Mouse (Mus musculus) left cerebral cortex, postnatal 36 days (tissue): ENCODE measurements around the gene Csnk1d. TPM values are rescaled to one million over a fixed set of nuclear protein-coding genes. Genes with fewer than 3 reads are reported as not detected.

Experiments used
- DNase-seq, 2 experiments: peaks; one replicate each; pipeline ENCODE4 v3.0.0; 2021 to 2022; ENCODE audit warnings: low spot score in 2 of 2, mixed read lengths in 1 of 2
- intact Hi-C: fragments of 180-260 bp; cut with DNase I; formaldehyde crosslinking; loops from one replicate; pipeline ENCODE4 v1.15.1; 2025
- total RNA-seq, 2 experiments: library from RNA; stranded (reverse); gene quantifications; 2 replicates each; pipeline ENCODE4 v1.2.3; 2021

Gene Csnk1d
- total RNA-seq, 2 experiments from 2014 or later, result 113 to 115 TPM

DNA sequence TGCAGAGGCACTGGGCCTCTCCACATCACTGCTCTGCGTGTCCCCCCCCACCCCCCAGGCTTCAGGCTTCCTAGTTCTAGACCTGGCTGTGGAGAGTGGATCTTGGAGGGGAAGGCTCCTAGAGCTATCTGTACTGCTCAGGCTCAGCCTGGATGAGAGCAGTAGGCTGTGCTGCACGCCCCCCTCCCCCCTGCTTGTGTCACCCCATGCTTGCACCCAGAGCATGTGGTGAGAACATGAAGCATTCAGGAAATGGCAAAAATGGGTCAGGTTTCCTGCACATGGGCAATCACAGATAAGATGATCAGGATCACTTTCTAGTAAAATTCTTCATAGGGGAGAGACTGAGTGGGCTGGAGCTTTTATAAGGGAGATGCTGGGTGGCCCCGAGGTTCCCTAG, 31.6 kb downstream of the Csnk1d start:
- DNase-seq, result no peak
- intact Hi-C loops, result no loop called here

- intact Hi-C loops, result no loop called here
- no peak for DNase-seq
These were observed 32.1 kb downstream of the Csnk1d start for GRCm38 (mm10) chr11:120959066-120959465.

- intact Hi-C loops, result no loop called here
- no peak for DNase-seq
These were observed 33.3 kb downstream of the Csnk1d start for GRCm38 (mm10) chr11:120957731-120958257.

DNA sequence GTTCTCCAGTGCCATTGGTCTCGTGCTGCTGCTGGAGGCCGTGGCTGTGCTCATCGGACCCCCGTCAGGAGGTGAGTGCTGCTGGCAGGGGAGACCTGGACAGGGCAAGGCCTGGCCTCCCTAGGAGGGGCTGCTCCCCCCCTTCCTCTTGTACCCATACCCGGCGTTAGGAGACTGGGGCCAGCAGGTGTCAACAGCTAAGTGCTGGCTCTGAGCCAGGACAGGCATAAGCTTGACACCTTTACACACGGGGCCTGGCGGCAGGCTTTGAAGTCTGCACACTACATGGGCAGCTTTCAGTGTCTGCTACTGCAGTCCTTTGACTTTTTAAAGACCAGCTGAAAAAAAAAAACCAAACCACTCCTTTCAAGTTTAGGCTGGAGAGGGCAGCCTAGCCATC, 34.1 kb downstream of the Csnk1d start:
- no peak for DNase-seq
- intact Hi-C loops, result no loop called here

GRCm38 (mm10) chr11:120955701-120956100, 35.4 kb downstream of the Csnk1d start:
- no peak for DNase-seq
- intact Hi-C loops, result no loop called here

GRCm38 (mm10) chr11:120954936-120955335, 36.2 kb downstream of the Csnk1d start:
- no peak for DNase-seq
- intact Hi-C loops, result no loop called here

- DNase-seq, result no peak
- intact Hi-C loops, result no loop called here
These were observed 39.1 kb downstream of the Csnk1d start for GRCm38 (mm10) chr11:120951731-120952730.

- no peak for DNase-seq
- intact Hi-C loops, result no loop called here
These were observed 39.9 kb downstream of the Csnk1d start for GRCm38 (mm10) chr11:120951237-120951636.

GRCm38 (mm10) chr11:120950281-120951202, 40.6 kb downstream of the Csnk1d start:
- DNase-seq, result peak; percentile 75 to 76
- intact Hi-C loops, result no loop called here

DNA sequence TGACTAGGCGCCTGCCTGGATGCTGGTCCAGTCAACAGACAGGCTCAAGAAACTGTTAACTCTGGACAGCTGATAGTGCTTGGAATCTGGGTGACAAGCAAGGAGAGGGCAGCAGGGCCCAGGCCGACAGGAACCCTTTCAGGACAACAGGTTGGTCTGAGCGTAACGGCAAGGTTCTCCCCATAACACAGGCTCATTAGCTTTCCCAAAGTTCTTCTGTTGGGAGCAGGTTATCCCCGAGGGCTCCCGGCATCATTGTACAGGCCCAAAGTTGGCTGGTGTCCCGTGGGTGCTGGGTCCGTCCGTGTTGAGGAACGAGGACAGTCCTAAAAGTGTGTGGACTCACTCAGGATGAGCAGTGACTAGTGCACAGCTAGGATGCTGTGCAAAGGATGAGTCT, 41.3 kb downstream of the Csnk1d start:
- DNase-seq, result no peak
- intact Hi-C loops, result no loop called here

DNA sequence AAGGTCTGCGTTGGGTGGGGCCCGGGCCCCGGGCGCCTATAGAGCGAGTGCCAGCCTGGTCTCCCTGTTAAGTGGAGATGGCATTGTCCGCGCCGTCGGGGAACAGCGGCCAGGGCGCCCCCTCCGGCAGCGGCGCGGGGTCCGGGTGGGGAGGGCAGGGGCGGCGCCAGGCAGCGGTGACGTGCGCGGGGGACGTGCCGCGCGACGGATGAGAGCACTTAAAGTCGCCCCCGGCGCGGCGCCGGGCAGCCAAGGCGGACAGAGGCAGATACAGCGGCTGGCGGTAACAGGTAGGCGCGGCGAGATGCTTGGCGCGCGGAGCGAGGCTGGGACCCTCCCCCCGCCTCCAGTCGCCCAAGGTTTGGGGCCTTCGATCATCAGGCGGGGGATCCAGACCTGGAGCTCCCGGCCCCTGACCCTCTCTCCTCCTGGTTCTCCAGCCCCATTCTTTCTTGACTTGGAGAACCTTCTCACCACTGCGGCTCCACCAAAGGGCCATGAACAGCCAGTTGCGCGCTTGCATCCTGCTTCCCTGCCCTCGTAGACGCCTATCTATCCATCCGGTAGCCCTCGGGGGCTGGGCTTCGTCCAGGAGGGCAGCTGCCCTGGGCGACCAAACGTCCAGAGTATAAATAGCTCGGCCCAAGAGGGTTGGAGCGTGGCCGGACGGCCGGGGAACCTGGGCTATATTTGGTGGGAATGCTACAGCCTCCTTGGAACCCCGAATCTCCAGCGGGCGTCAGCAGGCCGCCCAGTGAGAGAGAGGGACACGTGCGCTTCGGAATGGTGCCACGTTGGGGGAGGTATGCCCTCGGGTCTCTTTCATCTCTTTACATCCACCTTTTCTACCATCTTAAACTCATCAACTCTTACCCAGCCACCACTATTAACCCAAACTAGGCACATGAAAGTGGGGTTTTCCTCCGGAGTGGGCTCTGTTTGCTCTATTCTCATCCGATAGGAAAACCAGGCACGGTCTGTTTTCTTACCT, 42.0 kb downstream of the Csnk1d start:
- intact Hi-C loops, result no loop called here

GRCm38 (mm10) chr11:120948328-120948727, 42.8 kb downstream of the Csnk1d start, which contains the start of gene Slc16a3:
Gene Slc16a3, plus strand, starts transcription at chr11:120948480.
- intact Hi-C loops, result no loop called here
- no peak for DNase-seq

More for the DNA sequence above, 42.0 kb downstream of the Csnk1d start:
- no peak for DNase-seq

DNA sequence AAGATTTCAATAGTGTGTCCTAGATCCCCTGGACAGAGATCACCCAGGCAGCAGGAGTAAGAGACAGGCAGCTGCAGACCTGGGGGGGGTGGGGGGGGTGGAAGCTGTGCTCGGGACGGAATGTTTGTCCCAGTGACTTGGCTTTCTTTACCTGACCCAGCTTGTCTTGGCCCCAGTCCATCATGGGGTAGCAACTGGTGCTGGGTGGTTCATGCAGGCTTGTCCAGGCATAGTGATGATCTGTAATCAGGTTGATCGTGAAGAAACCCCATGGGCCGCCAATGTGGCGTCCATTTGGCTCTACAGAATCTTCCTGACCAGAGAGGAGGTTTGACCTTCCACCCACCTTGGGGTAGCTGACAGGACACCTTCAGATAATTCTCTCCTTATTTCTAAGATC, 45.2 kb downstream of the Csnk1d start:
- intact Hi-C loops, result no loop called here

DNA sequence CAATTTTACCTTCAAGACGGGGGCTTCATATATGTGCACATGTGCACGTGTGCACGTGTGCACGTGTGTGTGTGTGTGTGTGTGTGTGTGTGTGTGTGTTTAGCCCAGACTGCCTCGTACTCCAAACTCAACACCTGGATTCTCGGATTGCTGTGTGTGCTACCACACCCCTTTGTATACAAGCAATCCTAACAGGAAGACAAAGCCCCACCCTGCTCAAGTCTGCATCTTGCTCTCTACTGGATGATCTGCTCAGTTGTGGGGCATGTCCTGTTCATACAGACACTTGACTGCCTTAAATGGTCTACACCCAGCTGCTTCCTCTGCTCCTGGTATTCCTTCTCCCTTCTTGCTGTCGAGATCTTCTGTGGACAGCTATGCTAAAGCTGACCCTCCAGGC, 45.9 kb downstream of the Csnk1d start:
- intact Hi-C loops, result no loop called here
- no peak for DNase-seq

More for the DNA sequence above, 45.2 kb downstream of the Csnk1d start:
- DNase-seq, result no peak

DNA sequence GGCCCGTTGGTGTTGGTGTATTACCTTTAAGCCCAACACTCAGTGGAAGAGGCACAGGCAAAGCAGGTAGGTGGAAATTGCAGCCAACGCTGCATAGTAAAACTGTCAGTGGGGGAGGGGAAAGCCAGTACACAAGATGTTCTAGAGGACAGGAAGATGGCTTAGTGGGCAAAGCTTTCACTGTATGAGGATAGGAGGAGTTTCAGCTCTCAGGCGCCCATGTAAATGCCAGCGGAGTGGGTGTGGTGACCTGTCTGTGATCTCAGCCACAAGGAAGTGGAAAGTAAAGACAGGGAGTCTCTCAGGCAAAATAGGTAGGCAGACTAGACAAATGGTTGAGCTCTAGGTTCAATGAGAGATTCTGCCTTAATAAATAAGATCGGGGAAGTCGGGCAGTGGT, 50.2 kb downstream of the Csnk1d start:
- DNase-seq, result no peak
- intact Hi-C loops, result no loop called here

DNA sequence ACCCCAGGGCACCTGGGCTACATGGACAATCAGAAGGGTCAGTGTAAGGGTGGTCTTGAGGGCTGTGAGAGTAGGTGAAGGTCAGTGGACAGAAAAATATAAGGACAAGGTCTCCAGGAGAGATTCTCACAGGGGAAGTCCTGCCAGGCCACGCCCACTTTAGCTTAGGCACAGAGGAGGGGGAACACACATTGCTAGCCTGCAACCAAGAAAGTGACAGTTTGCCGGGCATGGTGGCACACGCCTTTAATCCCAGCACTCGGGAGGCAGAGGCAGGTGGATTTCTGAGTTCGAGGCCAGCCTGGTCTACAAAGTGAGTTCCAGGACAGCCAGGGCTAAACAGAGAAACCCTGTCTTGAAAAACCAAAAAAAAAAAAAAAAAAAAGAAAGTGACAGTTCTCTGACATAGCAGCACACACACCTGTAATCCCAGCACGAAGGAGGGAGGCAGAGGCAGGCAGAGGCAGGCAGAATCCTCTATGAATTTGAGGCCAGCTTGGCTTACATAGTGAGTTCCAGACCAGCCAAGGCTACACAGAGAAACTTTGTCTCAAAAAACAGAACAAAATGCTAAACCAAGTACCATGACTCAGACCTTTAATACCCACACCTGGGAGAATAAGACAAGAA, 51.3 kb downstream of the Csnk1d start:
- no peak for DNase-seq
- intact Hi-C loops, result no loop called here

DNA sequence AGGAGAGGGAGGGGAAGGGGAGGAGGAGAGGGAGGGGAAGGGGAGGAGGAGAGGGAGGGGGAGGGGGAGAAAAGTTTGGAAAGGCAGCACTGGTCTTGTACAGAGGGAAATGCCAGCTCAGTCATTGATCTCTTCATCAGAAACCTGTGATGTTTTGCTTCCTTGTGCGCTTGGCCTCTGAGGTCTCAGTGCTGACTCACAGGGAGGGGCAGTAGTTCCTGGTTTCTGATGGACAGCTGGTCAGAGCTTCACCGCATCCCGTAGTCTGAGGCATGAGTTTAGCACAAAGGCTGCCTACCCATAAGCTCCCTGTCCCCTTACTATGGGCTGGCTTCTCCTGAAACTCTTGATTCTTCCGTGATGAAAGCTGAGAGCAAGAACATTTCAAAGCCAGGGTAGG, 52.3 kb downstream of the Csnk1d start:
- intact Hi-C loops, result no loop called here

DNA sequence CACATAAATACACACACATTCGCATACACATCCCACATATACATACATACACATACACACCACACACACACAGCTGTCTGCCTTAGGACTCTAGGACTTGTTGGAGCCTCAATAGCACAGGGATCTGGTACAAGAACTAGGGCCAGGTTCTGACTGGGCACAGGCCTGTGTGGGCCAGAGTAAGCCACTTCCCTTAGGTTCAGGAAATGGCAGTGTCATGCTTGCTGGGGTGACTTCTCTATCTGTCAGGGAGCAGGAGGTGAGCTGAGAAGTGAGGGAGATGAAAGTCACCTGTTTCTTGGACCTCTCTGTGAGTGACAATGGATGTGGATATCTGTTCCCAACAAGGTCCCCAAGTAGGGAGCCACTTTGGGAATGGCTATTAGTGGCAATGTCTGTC, 53.2 kb downstream of the Csnk1d start:
- intact Hi-C loops, result no loop called here
- no peak for DNase-seq

More for the DNA sequence above, 52.3 kb downstream of the Csnk1d start:
- DNase-seq, result no peak
